Mouse (Mus musculus): Measurements from ENCODE around the gene Romo1. TPM values are rescaled to one million over a fixed set of nuclear protein-coding genes. Genes with fewer than 3 reads are reported as not detected.
A peak's percentile ranks its signal among the peaks of the same experiment; 100 is the strongest.

Gene Romo1
- polyA plus RNA-seq, 1 experiment from 2014 or later: 338 TPM

- H3K9me3 ChIP-seq (replicated peaks; ENCODE audit: control insufficient read depth, low read length): no peaks in the 10 kb centered on the region
- WGBS: 69% methylated on average over 14 of the region's 14 CpGs
- H3K36me3 ChIP-seq (ENCODE audit: control insufficient read depth, insufficient read depth): no peaks in the 10 kb centered on the region
- H3K27me3 ChIP-seq (ENCODE audit: control insufficient read depth, insufficient read depth, low read length): no peaks in the 10 kb centered on the region
- no peak overlapping the region for H3K4me3 ChIP-seq (ENCODE audit: low read length)
- no peak overlapping the region for H3K27ac ChIP-seq (ENCODE audit: low read length)
- peak; percentile 52; the same call in 1 of the 2 replicates for ATAC-seq (replicated peaks; ENCODE audit: extremely low read depth, insufficient read depth, low FRiP score)
- no peak overlapping the region for H3K9ac ChIP-seq (ENCODE audit: low read length)
- H3K4me2 ChIP-seq (ENCODE audit: low read depth, low read length): no peak overlapping the region
- 0 out of 2 replicates have a peak, but pooled peaks cover 3% of the 10 kb centered on the region for H3K4me1 ChIP-seq (ENCODE audit: control insufficient read depth, insufficient read depth, low read length)
Observed at GRCm38 (mm10) chr2:156190004-156190896, 46.4 kb downstream of the Romo1 start.

DNA sequence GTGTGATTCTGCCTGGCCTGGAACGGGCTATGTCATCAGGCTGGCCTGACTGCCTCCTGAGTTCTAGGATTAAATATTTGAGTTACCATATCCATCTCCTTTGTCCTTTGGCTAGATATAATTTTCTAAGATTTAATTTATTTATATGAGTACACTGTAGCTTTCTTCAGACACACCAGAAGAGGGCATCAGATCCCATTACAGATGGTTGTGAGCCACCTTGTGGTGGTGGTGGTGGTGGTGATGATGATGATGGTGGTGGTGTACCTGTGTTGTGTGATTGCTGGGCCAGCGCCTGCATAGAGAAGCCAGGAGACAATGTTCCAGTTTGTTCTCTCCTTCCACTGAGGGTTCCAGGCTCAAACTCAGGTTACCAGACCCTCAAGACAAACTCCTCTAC is 47.7 kb downstream of the Romo1 start:
- ATAC-seq (replicated peaks; ENCODE audit: extremely low read depth, insufficient read depth, low FRiP score): no peak
- Histone ChIP-seq H3K4me2 (ENCODE audit: low read depth, low read length) (no peak overlapping the region), H3K9me3 (replicated peaks; ENCODE audit: control insufficient read depth, low read length) (no peaks in the 10 kb centered on the region), H3K9ac (ENCODE audit: low read length) (no peak overlapping the region), H3K27me3 (ENCODE audit: control insufficient read depth, insufficient read depth, low read length) (no peaks in the 10 kb centered on the region), H3K36me3 (ENCODE audit: control insufficient read depth, insufficient read depth) (no peaks in the 10 kb centered on the region), H3K4me3 (ENCODE audit: low read length) (no peak overlapping the region), H3K27ac (ENCODE audit: low read length) (no peak overlapping the region), H3K4me1 (ENCODE audit: control insufficient read depth, insufficient read depth, low read length) (0 out of 2 replicates have a peak, but pooled peaks cover 3% of the 10 kb centered on the region)
- 99% methylated on average over 2 of the region's 2 CpGs for WGBS

GRCm38 (mm10) chr2:156192068-156192467 is 48.2 kb downstream of the Romo1 start:
- Histone ChIP-seq H3K9me3 (replicated peaks; ENCODE audit: control insufficient read depth, low read length) (no peaks in the 10 kb centered on the region), H3K4me2 (ENCODE audit: low read depth, low read length) (no peak overlapping the region), H3K9ac (ENCODE audit: low read length) (no peak overlapping the region), H3K36me3 (ENCODE audit: control insufficient read depth, insufficient read depth) (no peaks in the 10 kb centered on the region), H3K27ac (ENCODE audit: low read length) (no peak overlapping the region), H3K4me3 (ENCODE audit: low read length) (no peak overlapping the region), H3K4me1 (ENCODE audit: control insufficient read depth, insufficient read depth, low read length) (0 out of 2 replicates have a peak, but pooled peaks cover 3% of the 10 kb centered on the region), H3K27me3 (ENCODE audit: control insufficient read depth, insufficient read depth, low read length) (no peaks in the 10 kb centered on the region)
- no peak for ATAC-seq (replicated peaks; ENCODE audit: extremely low read depth, insufficient read depth, low FRiP score)
- WGBS: 85% methylated on average over 2 of the region's 2 CpGs

- H3K4me1 ChIP-seq (ENCODE audit: control insufficient read depth, insufficient read depth, low read length): peaks cover 10% of the 10 kb centered on the region
- no peak for ATAC-seq (replicated peaks; ENCODE audit: extremely low read depth, insufficient read depth, low FRiP score)
- H3K27me3 ChIP-seq (ENCODE audit: control insufficient read depth, insufficient read depth, low read length): no peaks in the 10 kb centered on the region
- no peak overlapping the region for H3K27ac ChIP-seq (ENCODE audit: low read length)
- H3K4me3 ChIP-seq (ENCODE audit: low read length): no peak overlapping the region
- H3K9ac ChIP-seq (ENCODE audit: low read length): no peak overlapping the region
- no peak overlapping the region for H3K4me2 ChIP-seq (ENCODE audit: low read depth, low read length)
- H3K9me3 ChIP-seq (replicated peaks; ENCODE audit: control insufficient read depth, low read length): no peaks in the 10 kb centered on the region
- 79% methylated on average over 3 of the region's 3 CpGs for WGBS
- H3K36me3 ChIP-seq (ENCODE audit: control insufficient read depth, insufficient read depth): no peaks in the 10 kb centered on the region
Observed at GRCm38 (mm10) chr2:156193066-156193862, 49.4 kb downstream of the Romo1 start.

DNA sequence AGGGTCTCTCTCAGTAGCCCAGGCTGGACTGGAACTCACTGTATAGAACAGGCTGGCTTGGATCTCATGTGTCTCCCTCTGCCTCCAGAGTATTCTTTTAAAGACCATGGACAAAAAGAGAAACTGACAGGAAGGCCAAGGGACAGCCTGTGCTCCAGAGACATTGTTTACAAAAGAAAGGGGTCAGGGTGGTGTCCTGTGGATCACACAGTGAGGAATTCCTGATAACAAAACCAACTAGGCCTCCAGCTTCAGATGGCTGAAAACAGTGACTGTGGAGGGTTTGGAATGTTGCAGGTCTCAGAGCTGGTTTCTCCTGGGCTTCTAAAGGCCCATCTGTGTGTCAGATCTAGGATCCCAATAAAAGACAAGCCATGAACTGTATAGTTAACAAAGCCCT is 50.7 kb downstream of the Romo1 start:
- no peak for ATAC-seq (replicated peaks; ENCODE audit: extremely low read depth, insufficient read depth, low FRiP score)

More for the DNA sequence above, 50.7 kb downstream of the Romo1 start:
- Histone ChIP-seq H3K4me2 (ENCODE audit: low read depth, low read length) (no peak overlapping the region), H3K36me3 (ENCODE audit: control insufficient read depth, insufficient read depth) (no peaks in the 10 kb centered on the region), H3K27me3 (ENCODE audit: control insufficient read depth, insufficient read depth, low read length) (no peaks in the 10 kb centered on the region), H3K9ac (ENCODE audit: low read length) (no peak overlapping the region), H3K9me3 (replicated peaks; ENCODE audit: control insufficient read depth, low read length) (no peaks in the 10 kb centered on the region), H3K27ac (ENCODE audit: low read length) (no peak overlapping the region), H3K4me3 (ENCODE audit: low read length) (no peak overlapping the region), H3K4me1 (ENCODE audit: control insufficient read depth, insufficient read depth, low read length) (peaks cover 19% of the 10 kb centered on the region)

Other genes starting within 250 kb of the Romo1 start
- gene Uqcc1, start 213.7 kb upstream of the Romo1 start, polyA plus RNA-seq (2015; fragmentation: Nextera tagmentation; extraction: Ambion mirVana): 127 and 129 TPM in 2 replicates
- not detected in 2 replicates for gene Gm15557, start 203.3 kb upstream of the Romo1 start, polyA plus RNA-seq (2015; fragmentation: Nextera tagmentation; extraction: Ambion mirVana)
- gene Gdf5, start 198.7 kb upstream of the Romo1 start, polyA plus RNA-seq (2015; fragmentation: Nextera tagmentation; extraction: Ambion mirVana): 0.26 and 0.39 TPM in 2 replicates
- gene Cep250, start 187.6 kb upstream of the Romo1 start, polyA plus RNA-seq (2015; fragmentation: Nextera tagmentation; extraction: Ambion mirVana): 6.9 and 9.9 TPM in 2 replicates
- 0.96 and 1.1 TPM in 2 replicates for gene 6430550D23Rik, start 136.1 kb upstream of the Romo1 start, polyA plus RNA-seq (2015; fragmentation: Nextera tagmentation; extraction: Ambion mirVana)
- 143 and 162 TPM in 2 replicates for gene Ergic3, start 136.0 kb upstream of the Romo1 start, polyA plus RNA-seq (2015; fragmentation: Nextera tagmentation; extraction: Ambion mirVana)
- gene Fer1l4, start 91.1 kb upstream of the Romo1 start, polyA plus RNA-seq (2015; fragmentation: Nextera tagmentation; extraction: Ambion mirVana): not detected in 2 replicates
- gene Spag4, start 78.9 kb upstream of the Romo1 start, polyA plus RNA-seq (2015; fragmentation: Nextera tagmentation; extraction: Ambion mirVana): 1.4 and 1.6 TPM in 2 replicates
- gene Cpne1, start 32.1 kb upstream of the Romo1 start, polyA plus RNA-seq (2015; fragmentation: Nextera tagmentation; extraction: Ambion mirVana): 27.9 and 29.2 TPM in 2 replicates
- gene Rbm12, start 32.1 kb upstream of the Romo1 start, polyA plus RNA-seq (2015; fragmentation: Nextera tagmentation; extraction: Ambion mirVana): 17.7 and 20.7 TPM in 2 replicates
- 10.8 and 14.1 TPM in 2 replicates for gene Gm28036, start 16.9 kb upstream of the Romo1 start, polyA plus RNA-seq (2015; fragmentation: Nextera tagmentation; extraction: Ambion mirVana)
- gene Nfs1, start 147 bp downstream of the Romo1 start, polyA plus RNA-seq (2015; fragmentation: Nextera tagmentation; extraction: Ambion mirVana): 70.3 and 75.0 TPM in 2 replicates
- gene Rbm39, start 36.2 kb downstream of the Romo1 start, polyA plus RNA-seq (2015; fragmentation: Nextera tagmentation; extraction: Ambion mirVana): 355 and 375 TPM in 2 replicates
- 43.0 and 46.5 TPM in 2 replicates for gene Phf20, start 52.4 kb downstream of the Romo1 start, polyA plus RNA-seq (2015; fragmentation: Nextera tagmentation; extraction: Ambion mirVana)
- gene Cnbd2, start 168.3 kb downstream of the Romo1 start, polyA plus RNA-seq (2015; fragmentation: Nextera tagmentation; extraction: Ambion mirVana): 2.2 and 2.7 TPM in 2 replicates
- gene Scand1, start 168.7 kb downstream of the Romo1 start, polyA plus RNA-seq (2015; fragmentation: Nextera tagmentation; extraction: Ambion mirVana): 45.3 and 48.2 TPM in 2 replicates